Comparison of ENCODE assay signal across 8 mouse cellular contexts in the genomic region with DNA sequence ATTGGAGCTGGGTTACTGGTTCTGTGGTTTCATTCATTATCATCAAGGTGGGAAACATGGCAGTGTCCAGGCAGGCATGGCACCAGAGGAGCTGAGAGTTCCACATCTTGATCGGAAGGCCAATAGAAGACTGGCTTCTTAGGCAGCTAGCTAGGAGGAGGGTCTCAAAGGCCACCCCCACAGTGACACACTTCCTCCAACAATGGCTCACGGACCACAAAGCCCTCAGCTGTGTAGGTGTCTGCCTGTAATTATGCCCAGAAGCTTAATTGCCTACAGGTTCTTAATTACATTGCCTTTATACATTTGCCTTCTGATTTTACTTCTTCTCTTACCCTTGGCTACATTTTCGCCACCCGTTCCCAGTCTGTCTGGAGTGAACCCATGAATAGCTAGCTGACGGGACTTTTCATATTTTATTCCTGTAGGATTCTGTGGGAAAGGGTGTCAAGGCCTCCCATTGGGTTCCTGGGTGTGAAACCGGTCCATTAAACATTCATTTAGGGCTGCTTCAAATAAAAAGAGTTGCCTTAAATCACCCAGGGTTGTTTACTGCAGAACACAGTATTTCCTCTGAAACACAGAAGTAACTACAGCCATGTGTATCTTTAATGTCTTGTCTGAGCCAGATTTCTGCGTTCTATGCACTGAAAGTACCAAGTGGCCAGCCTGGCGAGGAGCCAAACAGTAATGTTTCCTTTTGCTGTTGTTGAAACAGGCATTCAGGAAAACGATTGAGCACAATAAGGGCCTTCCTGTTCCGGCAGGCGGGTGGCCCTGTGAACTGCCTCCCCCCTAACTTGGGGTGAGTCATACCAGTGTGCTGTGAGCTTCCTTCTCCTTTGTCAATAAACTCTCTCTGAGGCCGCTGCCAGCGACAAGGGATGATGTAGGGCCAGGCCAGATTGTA.
DNase-seq lines count a peak whose midpoint lies in the region; ATAC-seq lines count a peak whose summit lies in the region.

No protein-coding gene starts in this region.

- H3K27me3 ChIP-seq in hindbrain, embryonic 15.5 days = 0 out of 2 replicates have a peak, but pooled peaks cover 2% of the 10 kb centered on the region

- no peaks in the 10 kb centered on the region for H3K4me1 ChIP-seq in hindbrain, embryonic 15.5 days (replicated peaks)

- no peaks in the 10 kb centered on the region for H3K9me3 ChIP-seq in hindbrain, embryonic 15.5 days

- no peak overlapping the region for H3K4me3 ChIP-seq in hindbrain, embryonic 15.5 days

- peak; percentile 59 for DNase-seq in adrenal gland, adult 8-10 months
- peak; percentile 23 to 24 for DNase-seq in cerebellum, postnatal 4 days (ENCODE audit: low spot score in 2 of 2)
- DNase-seq in gastrocnemius, postnatal 25 days = peak; percentile 43
- DNase-seq in layer of hippocampus, postnatal 10 days (ENCODE audit: low spot score in 2 of 2) = peak; percentile 36 to 51
- DNase-seq in lung, postnatal 25 days (ENCODE audit: low spot score) = peak; percentile 83
- peak; percentile 33 for DNase-seq in skeletal muscle tissue, adult 2 months (ENCODE audit: low read depth, low spot score)

- WGBS in hindbrain, embryonic 15.5 days = 43% methylated on average over 13 of the region's 13 CpGs

- H3K27ac ChIP-seq in hindbrain, embryonic 15.5 days (replicated peaks) = peak overlapping the region; percentile 44

- H3K4me2 ChIP-seq in hindbrain, embryonic 15.5 days = no peak overlapping the region

- ATAC-seq in hindbrain, embryonic 15.5 days (ENCODE audit: low FRiP score, low read depth) = peak; percentile 92
- no peak for ATAC-seq in activated CD4-positive, CD25-positive, alpha-beta regulatory T cell, adult 4 months

- H3K36me3 ChIP-seq in hindbrain, embryonic 15.5 days = no peaks in the 10 kb centered on the region

- H3K9ac ChIP-seq in hindbrain, embryonic 15.5 days = no peak overlapping the region

Comparison
In these comparisons a context has a peak if more than half of its experiments do, and no peak if none do; other contexts are left out.
1. DNase-seq: peak in every context shown above with its lines; median percentile 83 in lung, postnatal 25 days; 59 in adrenal gland, adult 8-10 months; 44 in layer of hippocampus, postnatal 10 days; 43 in gastrocnemius, postnatal 25 days; 33 in skeletal muscle tissue, adult 2 months; 24 in cerebellum, postnatal 4 days.